Mouse (Mus musculus): Measurements from ENCODE around the gene Ugt1a1.

DNA sequence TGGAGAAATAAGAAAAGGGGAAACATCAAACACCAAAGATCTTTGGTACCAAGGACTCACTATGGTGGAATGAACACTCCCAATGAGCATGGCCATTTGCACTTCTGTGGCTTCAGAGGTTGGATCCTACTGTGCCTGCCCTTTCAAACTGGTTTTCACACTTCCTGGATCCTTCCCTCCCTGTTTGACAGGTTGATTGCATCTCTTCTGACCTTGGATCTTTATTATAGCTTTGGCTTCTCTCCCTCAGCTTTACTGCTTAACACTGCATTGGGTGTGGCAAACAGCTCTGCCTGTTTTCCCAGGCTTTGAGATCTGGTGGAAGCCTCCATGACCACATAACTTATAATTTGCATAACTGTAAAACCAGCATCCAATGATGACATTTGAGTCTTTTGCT is 8.6 kb downstream of the Ugt1a1 start:
- TF ChIP-seq ELF1 (IDR thresholded peaks at IDR 0.05; ENCODE audit: low read depth, low read length) (no peak), CTCF (conservative IDR thresholded peaks at IDR 0.05 in 1 of 2, IDR thresholded peaks at IDR 0.05 in 1 of 2; ENCODE audit: low read depth in 2 of 2, low read length in 2 of 2) (no peak), E2F4 (IDR thresholded peaks at IDR 0.05; ENCODE audit: insufficient replicate concordance, low read depth, low read length) (no peak), POLR2A (IDR thresholded peaks at IDR 0.05; ENCODE audit: low read depth, low read length) (no peak)

Data from CH12.LX (cell line).